Comparison of ENCODE assay signal across 28 mouse cellular contexts in the genomic region with DNA sequence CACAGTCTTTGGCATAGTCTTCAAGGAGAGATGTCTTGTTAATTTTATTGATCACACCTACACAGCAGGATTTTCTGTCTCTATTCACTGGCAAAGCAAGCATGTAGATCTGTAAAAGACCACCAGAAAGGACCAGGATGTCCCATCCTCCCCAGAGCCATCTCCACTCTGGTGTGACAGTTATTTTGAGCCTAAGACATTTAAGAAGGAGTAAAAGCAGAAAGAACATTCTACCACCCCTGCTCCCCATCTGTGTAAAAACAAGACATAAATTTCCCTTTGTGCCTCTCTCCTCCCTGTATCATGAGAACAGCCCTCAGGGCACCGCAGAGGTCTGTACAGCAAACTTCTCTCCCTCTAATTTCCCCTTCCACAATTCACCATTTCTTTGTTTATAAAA. TPM values are rescaled to one million over a fixed set of nuclear protein-coding genes. Genes with fewer than 3 reads are reported as not detected.
DNase-seq lines count a peak whose midpoint lies in the region; ATAC-seq and TF ChIP-seq lines count a peak whose summit lies in the region.
"Had no signal": no experiment of that assay in that cellular context is flagged by ENCODE, and none has a peak within 500 bp of the region (broad histone marks: within the 10 kb centered on the region; RNA-seq: fewer than 3 reads in every experiment).

No protein-coding gene starts in this region.

- no peaks in the 10 kb centered on the region for H3K27me3 ChIP-seq in heart, postnatal 0 days (ENCODE audit: control insufficient read depth, insufficient read depth, low read length)
- H3K27me3 ChIP-seq in lung, embryonic 16.5 days (ENCODE audit: control insufficient read depth, insufficient read depth, low read depth, low read length): no peaks in the 10 kb centered on the region
- H3K27me3 ChIP-seq: CH12.LX; liver, embryonic 15.5 days; lung, embryonic 15.5 days; midbrain, embryonic 15.5 days; neural tube, embryonic 12.5 days; Patski had no signal

- no peak for TF ChIP-seq EP300 in heart, postnatal 0 days (IDR thresholded peaks at IDR 0.05; ENCODE audit: low read depth)

- ATAC-seq in heart, postnatal 0 days (ENCODE audit: insufficient read depth, low read depth): no peak
- ATAC-seq in lung, embryonic 16.5 days (ENCODE audit: low read depth): no peak
- ATAC-seq: forebrain, postnatal 0 days; inflammation-experienced regulatory T-cells, adult 6 months; midbrain, embryonic 15.5 days; Patski had no signal

- no peak for TF ChIP-seq CTCF in heart, postnatal 0 days (IDR thresholded peaks at IDR 0.05; ENCODE audit: low read depth)

- H3K27ac ChIP-seq in heart, postnatal 0 days (ENCODE audit: low read depth): peak overlapping the region; percentile 38; the same call in 1 of the 2 replicates
- 0 out of 2 replicates have a peak overlapping the region, but pooled peaks have one; percentile 10 for H3K27ac ChIP-seq in lung, embryonic 16.5 days (ENCODE audit: low read length)
- H3K27ac ChIP-seq: heart, embryonic 10.5 days; hindbrain, embryonic 14.5 days; limb, embryonic 10.5 days; liver, embryonic 15.5 days; lung, embryonic 15.5 days; macrophage; midbrain, embryonic 15.5 days; neural tube, embryonic 12.5 days had no signal

- H3K4me2 ChIP-seq in heart, postnatal 0 days (ENCODE audit: low read depth, low read length): no peak overlapping the region
- H3K4me2 ChIP-seq in lung, embryonic 16.5 days (ENCODE audit: low read depth, low read length): no peak overlapping the region
- H3K4me2 ChIP-seq: hindbrain, embryonic 14.5 days; liver, embryonic 15.5 days; lung, embryonic 15.5 days; midbrain, embryonic 15.5 days; neural tube, embryonic 12.5 days had no signal

- intact Hi-C loops in heart, postnatal 14 days (cut with DNase I): no loop called here

- H3K36me3 ChIP-seq in heart, postnatal 0 days (replicated peaks; ENCODE audit: control insufficient read depth, insufficient read depth, low read length): peaks cover 27% of the 10 kb centered on the region
- H3K36me3 ChIP-seq in lung, embryonic 16.5 days (ENCODE audit: control insufficient read depth, insufficient read depth, low read length): no peaks in the 10 kb centered on the region
- H3K36me3 ChIP-seq: G1E; heart, embryonic 10.5 days; limb, embryonic 10.5 days; liver, embryonic 15.5 days; lung, embryonic 15.5 days; midbrain, embryonic 15.5 days; neural tube, embryonic 12.5 days had no signal

- H3K4me1 ChIP-seq in heart, postnatal 0 days (ENCODE audit: control insufficient read depth, insufficient read depth): peaks cover 42% of the 10 kb centered on the region
- H3K4me1 ChIP-seq in lung, embryonic 16.5 days (replicated peaks; ENCODE audit: control insufficient read depth, insufficient read depth, low read length): 0 out of 2 replicates have a peak, but pooled peaks cover 4% of the 10 kb centered on the region
- H3K4me1 ChIP-seq: limb, embryonic 10.5 days; liver, embryonic 15.5 days; midbrain, embryonic 15.5 days; neural tube, embryonic 12.5 days had no signal

- H3K9me3 ChIP-seq in heart, postnatal 0 days (replicated peaks; ENCODE audit: control insufficient read depth, low read length): no peaks in the 10 kb centered on the region
- no peaks in the 10 kb centered on the region for H3K9me3 ChIP-seq in lung, embryonic 16.5 days (ENCODE audit: control insufficient read depth, low read length)
- H3K9me3 ChIP-seq: G1E; heart, embryonic 10.5 days; limb, embryonic 10.5 days; liver, embryonic 15.5 days; lung, embryonic 15.5 days; midbrain, embryonic 15.5 days; neural tube, embryonic 12.5 days had no signal

- H3K9ac ChIP-seq in heart, postnatal 0 days (replicated peaks; ENCODE audit: low read depth, low read length): no peak overlapping the region
- H3K9ac ChIP-seq in lung, embryonic 16.5 days (ENCODE audit: low read length): no peak overlapping the region
- H3K9ac ChIP-seq: forebrain, postnatal 0 days; hindbrain, embryonic 14.5 days; liver, embryonic 15.5 days; lung, embryonic 15.5 days; midbrain, embryonic 15.5 days; neural tube, embryonic 12.5 days had no signal

- H3K4me3 ChIP-seq in heart, postnatal 0 days (ENCODE audit: low read depth, low read length): no peak overlapping the region
- H3K4me3 ChIP-seq in lung, embryonic 16.5 days (ENCODE audit: low read length): no peak overlapping the region
- H3K4me3 ChIP-seq: heart, embryonic 10.5 days; limb, embryonic 10.5 days; liver, embryonic 15.5 days; lung, embryonic 15.5 days; midbrain, embryonic 15.5 days; neural tube, embryonic 12.5 days had no signal

- no peak for DNase-seq in heart, postnatal 0 days (ENCODE audit: low spot score)
- DNase-seq in heart, postnatal 14 days: no peak
- DNase-seq in layer of hippocampus, adult 11-12 months (ENCODE audit: low spot score): peak; percentile 21
- no peak for DNase-seq in layer of hippocampus, adult 8-10 months (ENCODE audit: low spot score in 2 of 2)
- no peak for DNase-seq in lung, postnatal 10 days
- no peak for DNase-seq in adrenal gland, postnatal 14 days
- DNase-seq: B cell, adult 2 months; cerebellum, adult 11-12 months; cerebellum, postnatal 10 days; forebrain, postnatal 0 days; heart, postnatal 36 days; liver; right cerebral cortex, postnatal 25 days; thymus, adult 18-20 months; thymus, postnatal 36 days had no signal

- WGBS in heart, postnatal 0 days: 60% methylated on average over 1 of the region's 1 CpGs
- 65% methylated on average over 1 of the region's 1 CpGs for WGBS in lung, embryonic 16.5 days

RNA-seq across cellular contexts. Expression of gene Fhl2, which starts 18.0 kb away (rescaled TPM):
- 2,555 and 2,942 TPM in 2 replicates for total RNA-seq in heart, postnatal 0 days (2014; rRNA removed; ENCODE audit: low replicate concordance)
- 974 and 1,129 TPM in 2 replicates for polyA plus RNA-seq in heart, postnatal 0 days (2015; fragmentation: Nextera tagmentation; extraction: Ambion mirVana)
- total RNA-seq in heart, postnatal 14 days (2021): 1,000 to 10,000 TPM; 1,735 to 2,031 TPM
- total RNA-seq in layer of hippocampus, adult 8-10 months (2022): 10 to 100 TPM; 32.1 to 48.0 (median 39.6) TPM
- 29.7 and 31.2 TPM in 2 replicates for polyA plus RNA-seq in lung, embryonic 16.5 days (2015; fragmentation: Nextera tagmentation; extraction: Ambion mirVana)
- total RNA-seq in adrenal gland, postnatal 14 days (2021): 18.5 and 18.6 TPM in 2 replicates
- polyA plus RNA-seq: G1E, macrophage had no signal

Comparison
In these comparisons a context has a peak if more than half of its experiments do, and no peak if none do; other contexts are left out.
1. RNA of gene Fhl2, which starts 18.0 kb away (total RNA-seq): 2,555 to 2,942 TPM in heart, postnatal 0 days and 1,735 to 2,031 TPM in heart, postnatal 14 days; 32.1 to 48.0 TPM in layer of hippocampus, adult 8-10 months and 18.5 to 18.6 TPM in adrenal gland, postnatal 14 days; every median in the first group is over 10 times any median in the second.